Mouse (Mus musculus) kidney, embryonic 14.5 days (tissue): Measurements from ENCODE around the gene Dus2. TPM values are rescaled to one million over a fixed set of nuclear protein-coding genes. Genes with fewer than 3 reads are reported as not detected.
"Not testable (repeated sequence)": the region's sequence is repeated elsewhere in the genome, so short reads cannot be mapped to it uniquely, and the experiment has no call there.

Experiments
- ATAC-seq: fragments of 200-750 bp; cut with Nextera tagmentation; 2 replicates; pipeline ENCODE4 v1.8.0; 2017; ENCODE audit warnings: moderate number of reproducible peaks, mild to moderate bottlenecking, moderate TSS enrichment, moderate library complexity; ENCODE audit not compliant: low FRiP score, low TSS enrichment
- H3K27ac ChIP-seq: fragments of 300-500 bp; sonication (generic); 2 replicates; pipeline ENCODE4 v1.5.1; 2014; ENCODE audit warnings: low read depth, mild to moderate bottlenecking, low read length, moderate library complexity, mixed read lengths
- H3K27me3 ChIP-seq: fragments of 300-500 bp; sonication (generic); 2 replicates; pipeline ENCODE4 v1.6.1; 2014; ENCODE audit warnings: mild to moderate bottlenecking, low read length; ENCODE audit not compliant: control insufficient read depth, insufficient read depth
- H3K36me3 ChIP-seq: fragments of 300-500 bp; sonication (generic); 2 replicates; pipeline ENCODE4 v1.6.1; 2014; ENCODE audit warnings: low read length, mixed read lengths; ENCODE audit not compliant: control insufficient read depth, insufficient read depth
- H3K4me1 ChIP-seq: fragments of 300-500 bp; sonication (generic); 2 replicates; pipeline ENCODE4 v1.6.1; 2014; ENCODE audit warnings: low read length, mixed read lengths; ENCODE audit not compliant: control insufficient read depth, insufficient read depth
- H3K4me2 ChIP-seq: fragments of 300-500 bp; sonication (generic); replicated peaks from 2 replicates; pipeline ENCODE4 v1.6.1; 2014; ENCODE audit warnings: low read depth, mild to moderate bottlenecking, low read length
- H3K4me3 ChIP-seq: fragments of 300-500 bp; sonication (generic); 2 replicates; pipeline ENCODE4 v1.5.1; 2014; ENCODE audit warnings: mild to moderate bottlenecking, low read length
- H3K9ac ChIP-seq: fragments of 300-500 bp; sonication (generic); 2 replicates; pipeline ENCODE4 v1.6.1; 2014; ENCODE audit warnings: low read depth, mild to moderate bottlenecking, low read length, moderate library complexity
- H3K9me3 ChIP-seq: fragments of 300-500 bp; sonication (generic); 2 replicates; pipeline ENCODE4 v1.6.1; 2016; ENCODE audit warnings: low read length; ENCODE audit not compliant: control insufficient read depth
- WGBS: fragments of 180-500 bp; shearing (Covaris S2); extraction: QIAGEN DNeasy Blood & Tissue Kit; methylation state at CpG from one replicate; pipeline ENCODE4 v1.1.7; 2014; 5-methylcytosine and 5-hydroxymethylcytosine counted together
- polyA plus RNA-seq: library from polyadenylated mRNA; unstranded; fragments of >200 nt; fragmentation: Nextera tagmentation; extraction: Ambion mirVana; gene quantifications from 2 replicates; pipeline ENCODE4 v1.2.1, GENCODE M21; 2014

The Dus2 gene
- polyA plus RNA-seq, 1 experiment from 2014 or later = 19.9 TPM

- Histone ChIP-seq H3K27me3 (no peaks in the 10 kb centered on the region), H3K27ac (no peak overlapping the region), H3K4me1 (no peaks in the 10 kb centered on the region), H3K9me3 (no peaks in the 10 kb centered on the region), H3K9ac (no peak overlapping the region), H3K4me2 (no peak overlapping the region), H3K4me3 (no peak overlapping the region), H3K36me3 (no peaks in the 10 kb centered on the region)
- ATAC-seq = no peak
- WGBS = 70% methylated on average over 7 of the region's 7 CpGs
Observed at GRCm38 (mm10) chr8:105975363-105975762, 15.8 kb upstream of the Dus2 start.

DNA sequence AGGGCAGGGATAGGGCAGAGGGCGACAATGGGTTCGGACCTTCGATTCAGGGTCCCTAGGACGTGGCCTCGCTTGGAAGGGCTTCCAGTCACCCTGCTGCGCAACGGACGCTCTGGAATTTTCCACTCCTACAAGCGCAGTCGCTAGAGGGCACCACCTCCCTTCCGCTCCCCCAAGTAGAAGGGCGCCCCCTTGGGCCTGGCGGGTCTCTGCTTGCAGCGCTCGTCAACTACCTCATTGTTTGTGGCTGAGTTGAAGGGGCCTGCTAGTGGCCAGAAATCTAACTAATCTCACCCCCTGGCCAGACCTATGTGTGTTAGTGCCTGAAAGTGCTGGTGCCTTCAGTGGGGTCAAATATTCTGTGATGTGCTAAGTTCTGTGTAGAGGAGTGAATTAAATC is 11.8 kb upstream of the Dus2 start, which contains the start of gene Dpep3:
TSS of gene Dpep3 (minus strand) at position 105 of the 400 bp plus-strand sequence.
- H3K4me1 ChIP-seq = no peaks in the 10 kb centered on the region
- 90% methylated on average over 15 of the region's 15 CpGs for WGBS

DNA sequence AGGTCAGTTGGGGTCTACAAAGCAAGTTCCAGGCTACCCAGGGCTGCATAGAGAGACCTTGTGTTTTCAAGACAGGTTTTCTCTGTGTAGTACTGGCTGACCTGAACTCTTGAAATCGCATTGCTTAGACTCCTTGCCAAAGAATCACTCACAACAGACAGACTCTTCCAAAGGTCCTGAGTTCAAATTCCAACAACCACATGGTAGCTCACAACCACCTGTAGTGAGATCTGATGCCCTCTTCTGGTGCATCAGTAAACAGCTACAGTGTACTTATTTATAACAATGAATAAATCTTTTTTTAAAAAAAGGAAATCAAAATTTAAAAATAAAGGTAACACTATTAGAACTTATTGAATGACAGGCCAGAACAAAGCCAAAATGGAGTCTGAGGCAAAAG is 10.0 kb upstream of the Dus2 start:
- H3K9me3 ChIP-seq = no peaks in the 10 kb centered on the region
- no peak for ATAC-seq
- no peak overlapping the region for H3K4me3 ChIP-seq
- no peak overlapping the region for H3K9ac ChIP-seq
- WGBS = 89% methylated on average over 1 of the region's 1 CpGs
- no peaks in the 10 kb centered on the region for H3K4me1 ChIP-seq
- H3K4me2 ChIP-seq = no peak overlapping the region
- H3K36me3 ChIP-seq = no peaks in the 10 kb centered on the region
- no peaks in the 10 kb centered on the region for H3K27me3 ChIP-seq
- no peak overlapping the region for H3K27ac ChIP-seq

More for the DNA sequence above, 11.8 kb upstream of the Dus2 start, which contains the start of gene Dpep3:
- Histone ChIP-seq H3K4me3 (no peak within 1 kb of the TSS), H3K27ac (no peak within 1 kb of the TSS), H3K9ac (no peak within 1 kb of the TSS), H3K9me3 (no peaks in the 10 kb centered on the region), H3K4me2 (no peak within 1 kb of the TSS), H3K36me3 (no peaks in the 10 kb centered on the region), H3K27me3 (no peaks in the 10 kb centered on the region)
- ATAC-seq = no peak

- not testable (repeated sequence) for H3K9ac ChIP-seq, ATAC-seq
- WGBS = 79% methylated on average over 11 of the region's 11 CpGs
Observed at GRCm38 (mm10) chr8:105983406-105983805, 7.7 kb upstream of the Dus2 start.

GRCm38 (mm10) chr8:105988546-105988945 is 2.6 kb upstream of the Dus2 start:
- ATAC-seq = no peak

More at GRCm38 (mm10) chr8:105983406-105983805, 7.7 kb upstream of the Dus2 start:
- H3K4me2 ChIP-seq, H3K27ac ChIP-seq, H3K27me3 ChIP-seq, H3K9me3 ChIP-seq, H3K4me3 ChIP-seq, H3K4me1 ChIP-seq, H3K36me3 ChIP-seq: not testable (repeated sequence)

DNA sequence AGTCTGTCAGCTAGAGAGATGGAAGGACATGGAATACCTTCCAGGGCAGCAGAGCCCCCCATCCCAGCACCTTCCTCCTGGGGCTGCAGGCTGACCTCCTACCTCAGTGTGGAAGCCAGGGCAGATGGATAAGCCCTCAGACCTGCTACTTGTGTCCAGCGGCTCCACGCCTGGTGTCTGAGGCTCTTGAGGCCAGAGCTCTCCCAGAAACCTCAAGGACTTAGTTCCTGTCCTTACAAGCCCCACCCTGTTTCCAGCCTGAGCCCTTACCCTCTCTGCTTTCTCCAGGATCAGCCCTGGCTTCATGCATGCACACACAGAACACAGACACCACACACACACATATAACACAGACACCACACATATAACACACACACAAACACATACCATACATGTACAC is 409 bp downstream of the Dus2 start:
- Histone ChIP-seq H3K27ac (no peak overlapping the region), H3K27me3 (no peaks in the 10 kb centered on the region), H3K4me2 (no peak overlapping the region), H3K9ac (0 out of 2 replicates have a peak overlapping the region, but pooled peaks have one; percentile 14), H3K36me3 (no peaks in the 10 kb centered on the region), H3K9me3 (no peaks in the 10 kb centered on the region), H3K4me1 (no peaks in the 10 kb centered on the region; the same call in 1 of the 2 replicates), H3K4me3 (no peak overlapping the region)
- WGBS = 91% methylated on average over 2 of the region's 2 CpGs
- ATAC-seq = peak; percentile 35; the same call in 1 of the 2 replicates

More at GRCm38 (mm10) chr8:105988546-105988945, 2.6 kb upstream of the Dus2 start:
- H3K36me3 ChIP-seq = no peaks in the 10 kb centered on the region
- no peaks in the 10 kb centered on the region for H3K27me3 ChIP-seq
- 84% methylated on average over 11 of the region's 11 CpGs for WGBS
- no peak overlapping the region for H3K9ac ChIP-seq
- no peak overlapping the region for H3K27ac ChIP-seq
- no peaks in the 10 kb centered on the region for H3K9me3 ChIP-seq
- no peaks in the 10 kb centered on the region; the same call in 1 of the 2 replicates for H3K4me1 ChIP-seq
- H3K4me3 ChIP-seq = no peak overlapping the region
- H3K4me2 ChIP-seq = no peak overlapping the region

- Histone ChIP-seq H3K9ac (no peak overlapping the region), H3K4me2 (no peak overlapping the region), H3K4me3 (no peak overlapping the region), H3K36me3 (no peaks in the 10 kb centered on the region), H3K4me1 (no peaks in the 10 kb centered on the region; the same call in 1 of the 2 replicates), H3K9me3 (no peaks in the 10 kb centered on the region), H3K27ac (no peak overlapping the region), H3K27me3 (no peaks in the 10 kb centered on the region)
- 60% methylated on average over 5 of the region's 5 CpGs for WGBS
- ATAC-seq = no peak
Observed at GRCm38 (mm10) chr8:105992499-105992898, 1.4 kb downstream of the Dus2 start.

DNA sequence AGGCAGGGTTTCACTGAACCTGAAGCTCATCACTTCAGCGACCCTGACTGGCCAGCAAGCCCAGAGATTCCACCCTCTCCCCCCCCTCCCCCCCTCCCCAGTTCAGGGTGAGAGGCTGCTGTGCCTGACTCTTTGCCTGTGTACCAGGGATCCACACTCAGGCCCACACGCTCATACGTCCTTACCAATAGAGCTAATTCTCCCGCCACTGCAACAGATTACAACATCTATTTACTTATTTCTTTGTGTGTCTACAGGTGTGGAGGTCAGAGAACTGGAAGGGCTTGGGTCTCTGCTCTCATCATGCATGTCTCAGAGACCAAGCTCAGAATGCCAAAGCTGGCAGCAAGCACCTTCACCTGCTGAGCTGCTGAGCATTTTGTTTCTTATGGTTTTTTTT is 2.1 kb downstream of the Dus2 start:
- H3K4me3 ChIP-seq = no peak overlapping the region
- H3K27me3 ChIP-seq = no peaks in the 10 kb centered on the region
- H3K9ac ChIP-seq = no peak overlapping the region
- H3K27ac ChIP-seq = no peak overlapping the region
- no peak overlapping the region for H3K4me2 ChIP-seq
- ATAC-seq = no peak
- H3K4me1 ChIP-seq = no peaks in the 10 kb centered on the region; the same call in 1 of the 2 replicates
- WGBS = 70% methylated on average over 4 of the region's 4 CpGs
- H3K36me3 ChIP-seq = no peaks in the 10 kb centered on the region
- H3K9me3 ChIP-seq = no peaks in the 10 kb centered on the region

DNA sequence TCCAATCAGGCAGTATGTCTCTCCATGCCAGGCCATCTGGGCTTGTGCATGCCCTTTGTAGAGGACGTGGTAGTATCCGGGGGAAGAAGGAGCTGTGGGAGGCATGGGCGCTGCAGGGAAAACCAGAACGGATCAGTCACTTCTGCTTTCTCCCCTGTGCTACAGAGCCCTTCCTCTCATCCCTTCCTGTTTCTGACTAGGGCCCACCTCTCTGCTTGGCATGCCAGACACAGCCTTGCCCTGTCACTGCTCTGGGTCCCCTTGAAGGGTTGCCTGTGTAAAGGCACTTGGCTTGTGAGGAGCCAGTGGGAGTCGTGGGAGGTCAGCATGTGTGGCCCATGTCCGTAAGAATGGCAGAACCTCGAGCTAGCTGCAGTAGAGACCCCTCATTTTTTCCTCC is 5.2 kb downstream of the Dus2 start:
- H3K36me3 ChIP-seq = no peaks in the 10 kb centered on the region
- H3K27ac ChIP-seq = no peak overlapping the region
- H3K9ac ChIP-seq = no peak overlapping the region
- no peaks in the 10 kb centered on the region for H3K27me3 ChIP-seq
- ATAC-seq = no peak
- H3K4me3 ChIP-seq = no peak overlapping the region
- H3K4me1 ChIP-seq = no peaks in the 10 kb centered on the region; the same call in 1 of the 2 replicates
- H3K9me3 ChIP-seq = no peaks in the 10 kb centered on the region
- no peak overlapping the region for H3K4me2 ChIP-seq
- WGBS = 66% methylated on average over 7 of the region's 7 CpGs
